Mouse (Mus musculus) megakaryocyte, embryonic 14.5 days (primary cell): ENCODE measurements around the gene Cfap299.

Experiments
- FLI1 ChIP-seq: IDR thresholded peaks from 2 replicates; pipeline ENCODE4 v1.6.1; 2012; ENCODE audit warnings: low read length, inconsistent platforms, mixed read lengths
- GATA1 ChIP-seq: IDR thresholded peaks from 3 replicates; pipeline ENCODE4 v1.6.1; 2012; ENCODE audit warnings: mixed read lengths, low read length, inconsistent platforms, borderline replicate concordance

GRCm38 (mm10) chr5:98688254-98688653 lies 359.1 kb downstream of the Cfap299 start:
- TF ChIP-seq GATA1 (no peak), FLI1 (no peak)
